Mouse (Mus musculus) large intestine, adult 2 months (tissue): ENCODE data around the gene Col25a1. TPM values are rescaled to one million over a fixed set of nuclear protein-coding genes. Genes with fewer than 3 reads are reported as not detected.

Experiments used
- DNase-seq: peaks from one replicate; pipeline ENCODE4 v3.0.0-alpha.2; 2012; ENCODE audit warnings: low read depth, low spot score
- WGBS: fragments of 180-500 bp; shearing (Covaris S2); methylation state at CpG from one replicate; pipeline ENCODE4 v1.1.7; 2018; 5-methylcytosine and 5-hydroxymethylcytosine counted together
- polyA plus RNA-seq: library from polyadenylated mRNA; depleted of rRNA; stranded (reverse); fragments of >200 nt; gene quantifications from 2 replicates; pipeline ENCODE4 v1.2.3, GENCODE M21; 2012

Col25a1 gene
- polyA plus RNA-seq, 1 experiment, result 0.01 TPM

DNA sequence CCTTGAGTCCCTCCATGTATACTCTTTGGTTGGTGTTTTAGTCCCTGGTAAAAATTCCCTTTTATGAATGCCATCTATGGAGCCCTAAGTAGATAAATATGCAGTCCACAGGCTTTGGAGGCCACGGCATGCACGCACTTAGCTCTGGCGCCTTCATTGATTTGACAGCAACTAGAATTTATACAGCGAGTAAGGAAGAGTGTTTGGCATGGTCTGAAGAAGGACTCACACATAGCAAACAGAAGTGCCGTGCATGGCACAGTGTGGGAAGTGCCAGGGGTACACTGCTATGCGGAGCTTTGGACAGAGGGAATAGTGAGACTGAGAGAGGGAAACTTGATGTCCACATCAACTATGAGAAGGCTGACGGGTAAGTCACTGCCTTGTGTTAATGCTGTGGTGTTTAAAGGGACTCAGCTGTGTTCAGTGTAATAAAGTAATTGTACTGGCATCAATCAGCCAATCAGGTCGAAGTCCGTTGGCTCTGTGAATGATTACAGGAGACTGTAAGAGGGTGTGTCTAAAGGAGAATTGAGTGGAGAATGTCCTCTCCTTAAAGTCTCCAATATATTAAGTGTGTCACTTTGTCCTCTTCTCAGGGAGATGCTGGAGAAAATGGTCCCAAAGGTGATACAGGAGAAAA, 390.7 kb downstream of the Col25a1 start:
- DNase-seq, result peak; percentile 78
- 45% methylated on average over 9 of the region's 9 CpGs for WGBS

DNA sequence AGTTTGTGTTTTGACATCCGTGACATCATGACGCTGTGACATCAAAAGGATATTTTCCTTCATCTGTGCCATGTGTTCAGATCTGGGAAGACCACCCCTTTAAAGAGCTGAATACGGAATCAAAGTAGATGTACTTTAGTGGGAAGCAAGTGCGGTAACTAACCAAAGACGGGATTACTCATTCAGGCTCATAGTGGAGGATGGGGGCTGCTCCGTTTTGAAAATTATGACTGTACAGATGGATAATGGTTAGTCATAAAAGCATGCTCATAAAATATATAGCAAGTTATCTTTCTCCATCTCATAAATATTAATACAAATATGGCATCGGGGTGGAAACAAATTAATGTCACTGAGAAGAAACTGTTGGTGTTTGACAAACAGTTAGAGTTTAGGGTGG, 391.7 kb downstream of the Col25a1 start:
- 50% methylated on average over 7 of the region's 7 CpGs for WGBS
- no peak for DNase-seq

DNA sequence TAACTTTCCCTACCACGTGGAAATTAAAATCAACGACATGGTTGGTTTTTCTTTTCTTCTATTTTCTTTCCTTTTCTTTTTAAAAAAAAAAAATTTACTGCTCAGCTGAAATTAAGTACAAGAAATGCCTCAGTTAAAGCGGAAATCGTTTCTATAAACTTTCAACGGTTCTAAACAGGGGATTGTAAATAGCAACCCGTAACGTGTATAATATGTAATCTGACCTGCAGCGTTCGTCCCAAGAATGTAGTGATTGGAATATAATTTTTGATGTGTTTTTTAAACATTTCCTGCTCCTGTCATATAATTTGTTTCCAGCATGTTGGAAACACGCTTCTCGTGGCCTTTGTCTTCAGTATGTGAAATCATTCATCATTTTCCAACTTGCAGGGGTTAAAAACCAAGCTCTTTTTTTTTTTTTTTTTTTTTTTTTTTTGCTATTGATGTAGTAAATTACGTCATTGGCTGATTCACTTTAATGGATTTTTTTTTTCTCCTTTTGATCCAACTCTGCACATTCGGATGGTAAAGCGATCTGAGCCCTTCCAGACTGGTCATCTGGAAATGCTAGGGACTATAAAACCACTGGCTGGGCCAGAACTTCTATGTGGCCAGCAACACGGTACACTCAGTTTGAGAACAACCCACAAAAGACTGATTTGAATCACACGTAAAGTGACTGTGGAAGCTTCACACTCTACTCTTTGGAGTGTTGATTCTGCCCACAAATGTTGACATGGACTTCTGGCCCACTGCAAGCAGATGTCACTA, 393.3 kb downstream of the Col25a1 start:
- DNase-seq, result no peak
- WGBS, result 73% methylated on average over 16 of the region's 16 CpGs

DNA sequence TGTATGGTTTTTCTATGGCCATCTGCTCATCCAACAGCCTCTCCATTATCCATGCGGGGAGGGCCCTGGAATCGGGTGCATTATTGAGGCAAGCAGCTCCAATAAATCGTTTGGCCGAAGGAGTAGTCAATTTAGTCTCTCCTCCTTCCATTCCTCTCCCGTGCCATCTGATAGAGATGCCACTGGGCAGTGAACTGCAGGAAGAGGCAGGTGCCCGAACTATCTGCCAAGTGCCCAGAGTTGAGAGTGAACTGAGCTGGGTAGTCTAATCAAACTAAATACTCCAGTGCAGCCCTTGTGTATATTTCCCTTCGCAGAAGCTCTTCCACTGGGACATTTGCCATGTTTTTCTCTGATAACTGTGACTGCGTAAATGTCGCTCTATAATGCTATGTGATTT, 403.7 kb downstream of the Col25a1 start:
- DNase-seq, result no peak
- WGBS, result 82% methylated on average over 9 of the region's 9 CpGs

DNA sequence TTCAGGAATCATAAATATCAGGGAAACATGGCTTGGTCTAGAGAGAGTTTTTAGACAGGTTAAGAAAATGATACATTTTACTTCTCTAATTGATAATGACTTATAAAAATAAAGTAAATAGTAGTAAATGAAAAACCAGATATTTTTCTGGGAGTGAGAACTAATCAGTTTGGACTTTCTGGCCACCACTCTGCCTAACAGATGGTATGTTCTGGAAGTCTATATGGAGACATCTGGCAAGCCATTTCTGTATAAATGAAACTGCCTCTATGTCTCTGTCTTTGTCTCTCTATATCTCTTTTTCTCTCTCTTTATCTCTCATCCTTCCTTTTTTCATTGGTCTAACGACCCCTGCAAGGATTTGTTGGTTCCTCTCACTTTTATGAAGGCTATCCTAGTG, 410.2 kb downstream of the Col25a1 start:
- WGBS, result 44% methylated on average over 1 of the region's 1 CpGs
- DNase-seq, result no peak

DNA sequence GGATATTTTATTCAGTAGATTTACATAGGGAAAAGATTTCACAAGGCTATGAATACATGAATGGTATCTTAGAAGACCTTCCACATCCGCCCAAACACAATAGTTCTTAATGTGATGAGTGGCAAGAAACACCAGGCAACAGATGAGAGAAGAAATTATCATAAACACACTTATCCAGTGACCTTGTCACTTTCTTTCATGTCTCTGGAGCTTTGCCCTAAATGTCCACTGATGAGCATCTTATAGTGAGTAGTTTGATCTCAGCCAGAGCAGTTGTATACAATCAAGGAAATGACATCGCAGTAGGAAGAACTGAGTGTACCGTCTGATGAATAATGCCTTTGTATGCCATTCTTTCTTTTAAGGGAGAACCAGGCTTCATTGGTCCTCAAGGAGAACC, 414.7 kb downstream of the Col25a1 start:
- WGBS, result 83% methylated on average over 3 of the region's 3 CpGs
- no peak for DNase-seq

DNA sequence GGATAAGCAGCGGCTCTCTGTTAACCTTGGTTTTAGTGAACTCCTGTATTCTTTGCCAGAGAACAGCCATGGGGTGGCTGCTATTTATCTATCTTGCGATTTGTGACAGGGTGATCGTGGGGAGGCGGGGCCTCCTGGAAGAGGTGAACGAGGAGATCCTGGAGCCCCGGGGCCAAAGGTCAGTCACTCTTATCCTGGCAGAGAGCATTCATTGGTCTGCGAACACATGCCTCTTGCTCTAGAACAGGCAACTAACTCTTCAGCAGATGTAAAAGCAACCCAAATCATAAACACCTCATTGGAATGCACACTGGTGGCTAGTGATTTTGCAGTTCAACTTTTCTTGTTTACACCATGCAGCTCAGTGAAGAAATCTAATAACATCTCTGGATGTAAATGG, 417.8 kb downstream of the Col25a1 start:
- no peak for DNase-seq
- WGBS, result 51% methylated on average over 7 of the region's 7 CpGs

DNA sequence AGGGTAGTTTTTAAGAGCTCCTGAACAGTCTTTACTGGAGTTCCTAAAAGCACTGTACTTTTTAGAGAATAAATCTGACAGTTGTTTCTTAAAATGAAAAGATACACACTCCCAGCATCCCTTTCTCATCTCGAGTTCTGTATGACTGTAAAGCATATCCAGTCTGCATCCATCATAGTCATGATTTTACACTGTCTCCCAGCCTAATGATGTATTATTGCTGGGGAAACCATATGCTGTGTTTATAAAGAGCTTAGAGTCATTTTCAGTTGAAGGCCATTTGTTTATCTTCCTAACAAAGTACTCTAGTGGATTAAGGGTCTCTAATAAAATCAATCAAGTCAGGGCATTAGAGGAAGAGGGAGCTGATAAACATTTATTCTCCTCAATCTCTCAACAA, 425.0 kb downstream of the Col25a1 start:
- DNase-seq, result no peak
- 37% methylated on average over 1 of the region's 1 CpGs for WGBS

DNA sequence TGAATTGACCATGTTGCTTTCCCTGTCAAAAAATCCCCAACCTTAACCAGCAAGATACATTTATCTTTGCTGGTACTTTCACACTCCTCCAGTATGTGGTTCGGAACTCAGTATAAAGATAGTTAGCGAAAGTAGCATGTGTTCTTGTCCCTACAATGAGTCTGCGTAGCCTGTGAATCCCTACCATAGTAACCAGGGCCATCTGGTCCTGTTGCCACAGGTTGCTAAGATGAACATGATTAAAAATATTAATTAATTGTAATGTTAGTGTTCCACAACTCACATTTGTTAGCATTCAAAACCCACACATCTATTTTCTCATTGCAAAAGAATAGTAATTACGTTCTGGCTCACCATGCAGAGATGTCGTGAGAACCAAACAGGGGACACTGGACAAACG, 434.3 kb downstream of the Col25a1 start:
- 95% methylated on average over 6 of the region's 6 CpGs for WGBS
- DNase-seq, result no peak

DNA sequence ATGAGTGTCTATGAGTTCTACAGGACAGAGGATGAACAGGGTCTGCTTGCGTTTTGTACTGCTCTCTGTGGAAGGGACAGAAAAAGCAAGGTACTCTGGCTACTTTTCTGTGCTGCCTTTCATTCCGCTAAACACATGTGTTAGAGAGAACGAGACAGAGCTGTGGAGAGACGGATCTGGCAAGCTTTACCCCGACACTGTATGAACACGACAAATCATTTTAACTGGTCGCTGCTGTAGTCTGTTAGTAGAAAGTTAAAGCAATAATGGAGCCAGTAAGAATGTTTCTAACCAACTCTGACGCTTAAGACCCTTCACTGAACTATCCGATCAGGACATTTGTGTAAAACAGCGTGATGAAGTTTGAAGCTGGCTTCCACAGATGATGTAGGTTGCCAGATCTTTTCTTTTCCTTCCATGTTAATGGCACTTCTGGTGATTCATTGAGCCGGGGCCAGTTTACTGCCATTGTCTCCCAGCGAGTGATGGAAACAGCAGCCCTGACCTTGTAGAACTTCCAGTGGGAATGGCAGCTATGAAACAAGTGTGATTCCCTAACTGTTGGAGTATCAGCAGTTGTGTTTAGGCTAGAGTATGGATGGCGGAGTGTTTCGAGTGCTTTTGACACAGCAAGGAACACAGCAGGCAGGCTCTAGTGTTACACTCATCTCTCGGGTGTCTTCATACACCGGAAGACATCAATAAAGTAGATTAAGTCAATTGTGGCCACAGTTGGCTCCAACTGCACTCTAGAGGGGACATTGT, 437.2 kb downstream of the Col25a1 start:
- no peak for DNase-seq
- WGBS, result 80% methylated on average over 16 of the region's 16 CpGs

DNA sequence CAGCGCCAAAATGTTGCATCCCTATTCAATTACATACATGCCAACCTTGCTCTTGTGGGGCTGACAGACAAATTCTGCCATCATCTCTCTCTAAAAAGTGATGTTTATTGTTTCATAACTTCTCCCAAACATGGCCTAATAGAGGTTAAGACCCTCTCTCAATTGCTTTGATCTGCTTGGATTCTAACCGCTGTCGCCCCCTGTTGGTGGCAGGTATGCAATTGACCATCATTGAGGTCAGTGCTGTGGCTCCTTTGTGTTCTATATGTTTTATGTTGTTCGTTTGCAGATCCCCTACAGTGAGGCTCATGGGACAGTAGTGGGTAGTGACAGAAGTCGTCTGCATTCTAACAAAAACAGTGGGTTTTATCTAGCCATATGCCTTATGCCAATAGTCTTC, 441.9 kb downstream of the Col25a1 start:
- 73% methylated on average over 5 of the region's 5 CpGs for WGBS
- no peak for DNase-seq

DNA sequence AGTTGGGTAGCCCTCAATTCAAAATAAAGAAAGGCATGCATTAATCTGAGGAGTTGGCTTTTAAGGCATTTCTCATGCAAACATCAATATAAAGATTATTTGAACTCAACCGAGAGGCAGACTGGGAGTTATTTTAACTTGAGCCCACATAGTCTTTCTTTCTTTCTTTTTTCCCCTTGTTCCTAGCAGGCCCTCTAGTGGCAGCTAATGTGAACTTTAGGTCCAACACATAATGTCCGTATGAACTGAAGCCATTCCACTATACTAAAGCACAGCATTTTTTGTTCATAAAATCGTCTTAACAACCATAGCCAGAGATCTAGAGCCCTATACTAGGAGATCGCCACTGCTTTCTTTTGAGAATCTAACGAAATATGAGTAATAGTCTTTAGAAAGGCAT, 443.4 kb downstream of the Col25a1 start:
- peak; percentile 10 for DNase-seq
- 17% methylated on average over 5 of the region's 5 CpGs for WGBS

DNA sequence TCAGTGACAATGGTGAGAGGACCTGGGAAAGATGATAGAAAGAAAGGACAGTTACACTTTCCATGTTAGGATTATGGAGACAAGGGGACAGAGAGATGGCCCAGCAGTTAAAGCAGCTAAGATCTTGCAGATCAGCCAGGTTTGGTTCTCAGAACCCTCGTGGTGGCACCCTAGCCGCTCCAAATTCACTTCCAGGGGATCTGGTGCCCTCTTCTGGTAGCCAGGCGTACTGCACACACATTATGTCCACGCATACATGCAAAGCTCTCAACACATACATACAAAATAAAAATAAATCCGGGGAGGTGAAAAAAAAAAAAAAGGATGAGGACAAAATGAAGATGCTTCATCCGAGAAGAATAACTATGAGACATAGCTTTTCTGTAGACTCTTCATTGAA, 445.4 kb downstream of the Col25a1 start:
- WGBS, result 74% methylated on average over 6 of the region's 6 CpGs
- no peak for DNase-seq

DNA sequence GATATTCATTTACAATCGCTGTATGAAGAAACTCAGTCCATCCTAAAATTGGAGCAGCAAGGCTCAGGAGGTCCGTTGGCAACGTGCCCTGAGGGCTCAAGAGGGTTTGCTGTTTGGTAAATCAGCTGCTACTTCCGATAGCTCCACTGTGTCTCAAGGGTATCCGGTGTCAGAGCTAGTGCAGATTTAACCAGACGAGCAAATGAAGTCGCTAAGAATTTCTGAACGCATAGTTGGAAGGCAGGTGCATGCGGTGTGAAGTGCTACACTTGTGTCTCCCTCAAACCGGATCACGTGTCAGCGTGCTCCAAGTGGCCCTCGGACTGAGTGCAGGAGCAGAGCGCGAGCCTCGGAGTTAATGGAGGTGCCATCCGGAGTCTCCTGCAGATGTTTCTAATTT, 448.2 kb downstream of the Col25a1 start:
- no peak for DNase-seq
- 74% methylated on average over 17 of the region's 17 CpGs for WGBS

DNA sequence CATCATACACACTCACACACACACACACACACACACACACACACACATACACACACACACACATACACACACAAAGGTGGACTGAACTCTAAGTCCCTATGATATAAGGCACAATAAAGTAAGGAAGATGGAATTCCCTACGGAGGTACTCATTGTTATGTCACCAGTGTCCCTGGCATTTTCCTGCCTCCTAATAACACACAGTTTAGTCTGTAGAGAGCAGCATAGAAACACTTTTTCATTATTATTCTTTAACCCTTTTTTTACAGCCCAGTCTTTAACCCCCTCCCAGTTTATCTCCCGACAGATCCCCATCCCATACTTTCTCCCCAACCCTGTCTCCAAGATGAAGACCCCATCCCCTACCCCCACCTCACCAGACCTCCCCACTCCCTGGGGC, 450.3 kb downstream of the Col25a1 start:
- 77% methylated on average over 2 of the region's 2 CpGs for WGBS
- no peak for DNase-seq

DNA sequence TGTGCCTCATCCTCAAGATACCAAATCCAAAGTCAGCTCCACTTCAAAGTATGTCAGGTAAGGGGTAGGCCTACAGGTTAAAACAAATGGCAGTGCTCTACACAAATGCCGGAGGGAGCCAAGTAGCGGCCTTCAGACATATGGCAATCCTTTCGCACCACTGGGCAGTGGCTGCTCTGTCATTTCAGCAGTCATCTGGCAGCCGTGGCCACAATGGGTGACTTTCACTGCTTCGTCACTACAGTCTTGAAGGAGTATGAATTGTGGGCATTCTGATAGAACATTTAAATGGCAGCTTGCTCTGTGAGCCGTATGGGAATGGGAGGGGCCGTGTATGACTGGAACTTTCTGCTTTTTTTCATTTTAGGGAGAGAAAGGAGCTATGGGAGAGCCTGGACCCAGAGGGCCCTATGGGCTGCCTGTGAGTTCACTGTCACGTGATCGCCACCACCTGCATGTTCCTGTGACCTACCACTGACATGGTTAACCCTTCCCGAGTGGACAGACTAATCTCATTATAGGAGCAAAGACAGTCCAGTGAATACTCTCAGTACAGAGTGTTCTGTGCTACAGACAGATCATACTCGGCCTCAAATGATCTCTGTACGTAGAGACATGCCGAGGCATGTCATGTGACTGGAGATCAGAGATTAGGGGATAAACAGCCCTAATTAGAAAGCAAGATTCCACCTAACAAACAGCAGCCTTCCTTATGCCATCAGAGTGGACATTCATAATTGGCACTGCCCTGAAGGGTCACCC, 451.8 kb downstream of the Col25a1 start:
- WGBS, result 86% methylated on average over 13 of the region's 13 CpGs
- DNase-seq, result no peak

DNA sequence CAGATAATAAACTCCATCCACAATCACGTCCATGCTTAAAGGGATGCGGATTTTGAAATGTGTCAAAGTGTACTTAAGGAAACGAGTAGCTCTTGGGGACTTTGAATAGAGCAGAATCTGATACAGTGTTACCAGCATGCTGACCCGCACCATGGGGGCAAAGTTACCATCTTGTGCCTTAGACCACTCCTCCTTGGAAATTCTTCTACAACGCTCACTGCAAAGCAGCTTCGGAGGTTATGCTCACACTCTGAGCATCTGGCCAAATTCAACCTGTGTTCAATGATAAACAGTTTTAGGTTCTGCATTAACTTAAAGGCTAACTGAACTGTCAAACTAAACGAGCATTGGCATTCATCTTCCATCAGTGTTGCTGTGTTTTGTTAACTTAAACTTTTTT, 452.7 kb downstream of the Col25a1 start:
- 75% methylated on average over 7 of the region's 7 CpGs for WGBS
- no peak for DNase-seq

DNA sequence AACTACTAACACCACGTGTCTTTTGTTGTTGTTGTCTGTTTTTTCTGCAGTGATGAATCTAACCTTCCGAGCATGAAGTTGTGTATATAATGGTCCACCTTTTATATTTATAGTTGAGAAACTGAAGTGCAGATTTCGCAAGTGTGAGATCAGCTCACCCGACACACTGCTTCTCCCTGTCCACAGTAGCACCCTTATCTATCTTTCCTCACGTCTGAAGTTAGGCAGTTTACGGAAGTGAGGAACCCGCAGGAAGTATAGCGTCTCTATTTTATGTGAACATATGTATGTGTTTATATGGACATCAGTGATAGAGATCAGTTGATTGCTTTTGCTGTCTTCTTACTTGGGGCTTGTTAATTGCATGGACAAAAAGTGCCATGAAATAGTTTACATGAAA, 463.7 kb downstream of the Col25a1 start:
- WGBS, result 62% methylated on average over 8 of the region's 8 CpGs
- no peak for DNase-seq

DNA sequence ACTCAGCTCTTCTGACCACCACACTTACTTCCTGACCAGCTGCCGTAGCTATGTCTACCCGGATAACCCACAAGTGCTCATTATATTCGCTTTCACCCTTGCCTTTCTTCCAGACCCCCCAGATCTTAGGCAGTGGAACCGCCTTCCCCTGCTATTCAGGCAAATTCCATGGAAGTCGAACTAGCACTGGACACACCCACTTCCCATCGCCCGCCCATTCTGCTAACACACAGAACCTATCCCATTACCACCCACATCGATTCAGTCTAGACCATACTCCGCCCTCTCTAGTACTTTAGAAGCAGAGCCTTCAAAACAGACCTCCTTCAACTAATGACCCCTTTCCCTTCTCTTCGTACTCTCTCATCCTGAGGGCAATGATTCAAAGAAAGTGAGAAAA, 470.2 kb downstream of the Col25a1 start:
- 65% methylated on average over 10 of the region's 10 CpGs for WGBS
- no peak for DNase-seq

DNA sequence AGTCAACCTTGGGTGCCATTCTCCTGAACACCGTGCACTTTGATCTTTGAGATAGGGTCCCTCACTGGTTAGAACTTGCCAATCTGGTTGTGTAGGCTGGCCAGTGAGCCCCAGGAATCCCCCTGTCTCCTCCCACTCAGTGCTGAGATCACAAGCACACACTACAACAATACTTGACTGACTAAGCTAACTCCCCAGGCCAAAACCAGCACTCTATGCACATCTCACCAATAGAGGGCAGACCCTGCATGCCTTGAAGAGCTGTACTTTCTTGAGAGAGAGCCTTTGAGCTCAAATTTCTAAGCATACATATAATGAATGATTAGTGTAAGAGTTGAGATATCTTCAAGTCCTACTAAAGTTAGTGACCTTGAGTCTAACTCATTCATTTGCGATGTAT, 476.6 kb downstream of the Col25a1 start:
- DNase-seq, result no peak
- WGBS, result 73% methylated on average over 2 of the region's 2 CpGs
